Mouse (Mus musculus): ENCODE results near the gene Polr2i.
"Not testable (repeated sequence)": the region's sequence is repeated elsewhere in the genome, so short reads cannot be mapped to it uniquely, and the experiment has no call there.

Polr2i gene

GRCm38 (mm10) chr7:30205383-30205782 lies 26.4 kb upstream of the Polr2i start:
- DNase-seq: peak; percentile 87 to 88

GRCm38 (mm10) chr7:30206364-30206763 lies 25.4 kb upstream of the Polr2i start:
- DNase-seq: not testable (repeated sequence)

- DNase-seq: no peak
Observed at GRCm38 (mm10) chr7:30211025-30211424, 20.7 kb upstream of the Polr2i start.

- DNase-seq: no peak
Observed at GRCm38 (mm10) chr7:30213881-30214280, 17.9 kb upstream of the Polr2i start.

GRCm38 (mm10) chr7:30215875-30216274 lies 15.9 kb upstream of the Polr2i start:
- DNase-seq: no peak

GRCm38 (mm10) chr7:30216723-30217151 lies 15.0 kb upstream of the Polr2i start:
- peak; percentile 92 to 95 for DNase-seq

GRCm38 (mm10) chr7:30217277-30217676 lies 14.5 kb upstream of the Polr2i start:
- no peak for DNase-seq

GRCm38 (mm10) chr7:30219293-30220007 lies 12.3 kb upstream of the Polr2i start:
- peak; percentile 61 to 67 for DNase-seq

GRCm38 (mm10) chr7:30220008-30220356 lies 11.8 kb upstream of the Polr2i start:
- DNase-seq: no peak

- DNase-seq: no peak
Observed at GRCm38 (mm10) chr7:30221433-30221832, 10.3 kb upstream of the Polr2i start.

GRCm38 (mm10) chr7:30222205-30222604 lies 9.5 kb upstream of the Polr2i start:
- DNase-seq: no peak

GRCm38 (mm10) chr7:30224206-30224605 lies 7.5 kb upstream of the Polr2i start:
- DNase-seq: no peak

GRCm38 (mm10) chr7:30231328-30231668 lies 450 bp upstream of the Polr2i start:
- DNase-seq: no peak

- DNase-seq: peak; percentile 68 to 88
Observed at GRCm38 (mm10) chr7:30232631-30233148, 942 bp downstream of the Polr2i start.

GRCm38 (mm10) chr7:30233387-30233786 lies 1.6 kb downstream of the Polr2i start:
- DNase-seq: peak; percentile 53 to 74

- no peak for DNase-seq
Observed at GRCm38 (mm10) chr7:30234276-30234858, 2.6 kb downstream of the Polr2i start.

- DNase-seq: no peak
Observed at GRCm38 (mm10) chr7:30235091-30235490, 3.3 kb downstream of the Polr2i start.

GRCm38 (mm10) chr7:30235625-30236024 lies 3.9 kb downstream of the Polr2i start, which contains the start of gene Ovol3:
Gene Ovol3, minus strand, starts transcription at chr7:30235725.
- DNase-seq: no peak

- DNase-seq: not testable (repeated sequence)
Observed at GRCm38 (mm10) chr7:30237374-30237773, 5.6 kb downstream of the Polr2i start.

GRCm38 (mm10) chr7:30251956-30252954 lies 20.5 kb downstream of the Polr2i start:
- DNase-seq: no peak

- DNase-seq: no peak
Observed at GRCm38 (mm10) chr7:30265041-30265440, 33.3 kb downstream of the Polr2i start.

- no peak for DNase-seq
Observed at GRCm38 (mm10) chr7:30265531-30265930, 33.8 kb downstream of the Polr2i start.

- no peak for DNase-seq
Observed at GRCm38 (mm10) chr7:30265935-30266334, 34.2 kb downstream of the Polr2i start.
